Mouse (Mus musculus) hindbrain, postnatal 0 days (tissue): ENCODE measurements around the gene Emc9. TPM values are rescaled to one million over a fixed set of nuclear protein-coding genes. Genes with fewer than 3 reads are reported as not detected.

ENCODE experiments used
- ATAC-seq: fragments of 200-750 bp; cut with Nextera tagmentation; 2 replicates; pipeline ENCODE4 v1.8.0; 2017; ENCODE audit warnings: mild to moderate bottlenecking, moderate TSS enrichment, moderate library complexity
- DNase-seq: peaks from one replicate; pipeline ENCODE4 v3.0.0-alpha.2; 2015; ENCODE audit warnings: low spot score
- H3K27ac ChIP-seq: fragments of 300-500 bp; sonication (generic); 2 replicates; pipeline ENCODE4 v1.5.1; 2014; ENCODE audit warnings: mild to moderate bottlenecking
- H3K27me3 ChIP-seq: fragments of 300-500 bp; sonication (generic); 2 replicates; pipeline ENCODE4 v1.6.1; 2014; ENCODE audit warnings: low read length, mixed read lengths; ENCODE audit not compliant: insufficient read depth
- H3K36me3 ChIP-seq: fragments of 300-500 bp; sonication (generic); 2 replicates; pipeline ENCODE4 v1.6.1; 2014; ENCODE audit warnings: low read length, mixed read lengths; ENCODE audit not compliant: insufficient read depth
- H3K4me1 ChIP-seq: fragments of 300-500 bp; sonication (generic); 2 replicates; pipeline ENCODE4 v1.6.1; 2014; ENCODE audit warnings: antibody characterized with exemption, low read length, mixed read lengths; ENCODE audit not compliant: insufficient read depth
- H3K4me2 ChIP-seq: fragments of 300-500 bp; sonication (generic); 2 replicates; pipeline ENCODE4 v1.6.1; 2014; ENCODE audit warnings: low read depth, mild to moderate bottlenecking, low read length, moderate library complexity, mixed read lengths
- H3K4me3 ChIP-seq: fragments of 300-500 bp; sonication (generic); 2 replicates; pipeline ENCODE4 v1.5.1; 2014; ENCODE audit warnings: low read length
- H3K9ac ChIP-seq: fragments of 300-500 bp; sonication (generic); replicated peaks from 2 replicates; pipeline ENCODE4 v1.6.1; 2014; ENCODE audit warnings: mild to moderate bottlenecking, low read length, moderate library complexity, mixed read lengths
- H3K9me3 ChIP-seq: fragments of 300-500 bp; sonication (generic); 2 replicates; pipeline ENCODE4 v1.6.1; 2016; ENCODE audit warnings: low read length, mixed read lengths
- CTCF ChIP-seq: IDR thresholded peaks from 2 replicates; pipeline ENCODE4 v1.5.1; 2016; ENCODE audit warnings: antibody characterized with exemption, control low read depth, low read depth
- WGBS: fragments of 180-500 bp; shearing (Covaris S2); extraction: QIAGEN DNeasy Blood & Tissue Kit; methylation state at CpG from one replicate; pipeline ENCODE4 v1.1.7; 2014; 5-methylcytosine and 5-hydroxymethylcytosine counted together
- polyA plus RNA-seq: library from polyadenylated mRNA; unstranded; fragments of >200 nt; fragmentation: Nextera tagmentation; extraction: Ambion mirVana; gene quantifications from 2 replicates; pipeline ENCODE4 v1.2.1, GENCODE M21; 2015
- total RNA-seq: library from RNA; depleted of rRNA; stranded (reverse); fragments of >200 nt; gene quantifications from 2 replicates; pipeline ENCODE4 v1.2.3, GENCODE M21; 2014; rRNA removed

Gene Emc9
- total and polyA plus RNA-seq, 2 experiments from 2014 or later = 51.6 to 79.0 TPM

DNA sequence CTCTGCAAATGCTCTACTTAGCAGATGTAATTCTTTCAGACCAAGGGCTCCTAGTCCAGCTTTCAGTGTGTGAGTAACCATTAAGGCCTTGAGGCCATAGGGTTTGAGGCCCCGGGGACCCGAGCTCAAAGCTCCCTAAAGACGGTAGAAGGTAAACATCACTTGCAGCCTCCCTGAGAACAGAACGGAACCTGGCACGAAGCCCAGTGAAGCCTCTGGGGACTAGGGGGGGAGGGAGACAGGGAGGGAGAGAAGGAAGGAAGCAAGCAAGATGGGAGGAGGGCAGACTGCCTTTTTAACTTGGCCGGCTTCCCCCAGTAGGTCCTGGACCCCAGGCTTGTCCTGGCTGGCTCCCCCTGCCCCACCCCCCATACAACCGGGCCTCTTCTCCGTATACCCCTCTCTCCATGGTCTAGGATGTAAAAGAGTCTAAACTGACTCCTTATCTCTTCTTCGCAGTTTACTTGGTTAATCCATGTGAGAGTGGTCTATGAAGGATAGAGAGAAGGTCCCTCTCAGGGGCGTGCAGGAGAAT is 44.2 kb downstream of the Emc9 start:
- ATAC-seq = peak; percentile 57
- peak; percentile 83 for DNase-seq
- 6% methylated on average over 10 of the region's 10 CpGs for WGBS

DNA sequence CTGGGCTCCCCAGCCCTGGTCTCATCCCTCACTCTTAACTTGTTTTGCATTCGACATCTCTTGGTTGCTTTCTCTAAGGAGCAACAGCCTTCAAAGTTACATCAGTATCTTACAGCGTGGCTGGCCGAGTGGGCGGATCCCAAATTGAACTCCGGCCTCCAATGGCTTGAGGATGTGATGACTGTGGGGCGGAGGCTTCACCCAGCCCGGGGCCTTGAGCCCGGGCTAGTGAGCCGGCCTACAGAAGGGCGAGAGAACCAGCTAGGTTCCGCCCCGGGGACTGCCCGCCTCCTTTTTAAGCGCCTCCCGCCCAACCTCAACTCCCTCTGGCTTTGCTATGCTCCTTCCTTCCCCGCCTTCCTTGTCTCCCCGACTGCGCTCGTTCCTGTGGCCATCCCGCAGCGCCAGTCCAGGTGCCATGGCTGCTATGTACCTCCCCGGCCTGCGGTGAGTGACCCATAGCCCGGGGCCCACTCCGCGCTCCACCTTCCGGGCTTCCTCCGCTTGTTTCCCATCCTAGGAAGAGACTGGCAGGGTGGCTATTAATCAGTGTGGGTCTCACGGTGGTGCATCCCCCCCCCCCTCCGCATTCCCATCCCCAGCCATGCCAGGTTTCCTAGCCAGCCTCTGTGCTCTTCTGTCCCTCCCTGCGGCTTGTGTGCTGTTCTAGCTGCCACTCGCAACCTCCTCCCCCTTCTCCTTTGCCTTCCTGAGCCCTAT is 44.9 kb downstream of the Emc9 start, which contains the start of gene Pck2:
Gene Pck2, plus strand, starts transcription at position 200 of the 720 bp plus-strand sequence.
- ATAC-seq (peak; percentile 90), DNase-seq (peak; percentile 86)
- WGBS = under 1% methylated on average over 32 of the region's 32 CpGs
- H3K4me1 ChIP-seq = peaks cover 8% of the 10 kb centered on the region
- H3K36me3 ChIP-seq = peaks cover 8% of the 10 kb centered on the region
- TF ChIP-seq CTCF = no peak
- peak within 1 kb of the TSS; percentile 82 for H3K9ac ChIP-seq
- no peaks in the 10 kb centered on the region for H3K27me3 ChIP-seq
- no peaks in the 10 kb centered on the region for H3K9me3 ChIP-seq
- H3K4me3 ChIP-seq = peak within 1 kb of the TSS; percentile 65
- H3K4me2 ChIP-seq = peak within 1 kb of the TSS; percentile 94
- peak within 1 kb of the TSS; percentile 94 for H3K27ac ChIP-seq

More for the DNA sequence above, 44.2 kb downstream of the Emc9 start:
- Histone ChIP-seq H3K9me3 (no peaks in the 10 kb centered on the region), H3K36me3 (peaks cover 10% of the 10 kb centered on the region), H3K9ac (peak overlapping the region; percentile 82), H3K27me3 (no peaks in the 10 kb centered on the region), H3K4me3 (peak overlapping the region; percentile 65), H3K4me1 (peaks cover 8% of the 10 kb centered on the region), H3K27ac (peak overlapping the region; percentile 94), H3K4me2 (peak overlapping the region; percentile 94)
- no peak for TF ChIP-seq CTCF

DNA sequence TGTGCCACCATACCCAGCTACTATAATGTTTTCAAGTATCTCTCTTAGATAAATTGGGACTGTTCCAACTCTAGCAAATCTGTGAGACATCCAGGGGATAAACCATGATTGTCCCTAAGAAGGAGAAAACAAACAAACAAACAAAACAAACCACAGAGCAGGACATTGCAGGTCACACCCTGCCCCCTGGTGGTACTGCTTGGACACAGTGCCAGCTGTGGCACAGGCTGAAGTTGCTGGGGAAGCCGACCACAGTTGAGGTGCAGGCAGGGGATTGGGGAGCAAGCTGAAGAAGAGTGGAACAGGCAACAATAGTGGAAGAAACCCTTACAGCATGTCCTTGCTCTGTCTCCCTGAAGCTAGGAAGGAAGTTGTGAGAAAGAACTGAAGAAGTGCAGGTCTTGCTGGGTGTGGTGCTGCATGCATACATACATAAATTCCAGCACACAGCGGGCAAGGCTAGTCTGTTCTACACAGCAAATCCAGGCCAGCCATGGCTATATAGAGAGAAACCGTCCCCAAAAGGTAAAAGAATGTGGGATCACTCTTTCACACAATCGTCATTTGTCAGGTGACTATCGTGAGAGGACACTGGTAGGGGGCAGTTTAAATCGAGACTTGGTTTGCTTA is 48.9 kb downstream of the Emc9 start:
- peaks cover 3% of the 10 kb centered on the region for H3K4me1 ChIP-seq
- H3K4me3 ChIP-seq = no peak overlapping the region
- no peaks in the 10 kb centered on the region for H3K27me3 ChIP-seq
- H3K36me3 ChIP-seq = no peaks in the 10 kb centered on the region
- TF ChIP-seq CTCF = peak; percentile 83
- H3K27ac ChIP-seq = no peak overlapping the region
- 60% methylated on average over 6 of the region's 6 CpGs for WGBS
- no peak overlapping the region for H3K9ac ChIP-seq
- DNase-seq = peak; percentile 68
- ATAC-seq = no peak
- no peaks in the 10 kb centered on the region for H3K9me3 ChIP-seq
- H3K4me2 ChIP-seq = no peak overlapping the region

Other genes starting within 250 kb of the Emc9 start
Only the 30 nearest of the 31 such genes appear.
- 15.8 and 18.4 TPM in 2 replicates for gene Dhrs4, start 106.5 kb downstream of the Emc9 start, total RNA-seq
- 28.1 and 29.6 TPM in 2 replicates for gene Dhrs4, start 106.5 kb downstream of the Emc9 start, polyA plus RNA-seq
- 90.5 and 120 TPM in 2 replicates for gene Carmil3, start 94.7 kb downstream of the Emc9 start, total RNA-seq
- 23.8 and 25.2 TPM in 2 replicates for gene Carmil3, start 94.7 kb downstream of the Emc9 start, polyA plus RNA-seq
- 8.3 and 19.7 TPM in 2 replicates for gene Cpne6, start 74.9 kb downstream of the Emc9 start, total RNA-seq
- 25.3 and 28.0 TPM in 2 replicates for gene Cpne6, start 74.9 kb downstream of the Emc9 start, polyA plus RNA-seq
- gene Nrl, start 60.3 kb downstream of the Emc9 start, total RNA-seq = 4.4 and 7.1 TPM in 2 replicates
- 0.23 and 0.33 TPM in 2 replicates for gene Nrl, start 60.3 kb downstream of the Emc9 start, polyA plus RNA-seq
- 30.5 and 32.0 TPM in 2 replicates for gene Pck2, start 45.0 kb downstream of the Emc9 start, total RNA-seq
- 19.9 and 22.5 TPM in 2 replicates for gene Pck2, start 45.0 kb downstream of the Emc9 start, polyA plus RNA-seq
- gene Dcaf11, start 25.3 kb downstream of the Emc9 start, total RNA-seq = 97.9 and 118 TPM in 2 replicates
- 94.1 and 102 TPM in 2 replicates for gene Dcaf11, start 25.3 kb downstream of the Emc9 start, polyA plus RNA-seq
- not detected in 2 replicates for gene A730061H03Rik, start 24.9 kb downstream of the Emc9 start, total RNA-seq
- gene A730061H03Rik, start 24.9 kb downstream of the Emc9 start, polyA plus RNA-seq = 0.55 TPM in 1 of 2 replicates, not detected in the other
- 2.9 TPM in 1 of 2 replicates, not detected in the other for gene Fitm1, start 9.7 kb downstream of the Emc9 start, total RNA-seq
- gene Fitm1, start 9.7 kb downstream of the Emc9 start, polyA plus RNA-seq = 0.25 TPM in 1 of 2 replicates, not detected in the other
- gene Psme1, start 7.2 kb downstream of the Emc9 start, total RNA-seq = 86.5 and 128 TPM in 2 replicates
- gene Psme1, start 7.2 kb downstream of the Emc9 start, polyA plus RNA-seq = 226 and 244 TPM in 2 replicates
- gene Psme2, start 5.8 kb upstream of the Emc9 start, total RNA-seq = 51.9 and 57.6 TPM in 2 replicates
- gene Psme2, start 5.8 kb upstream of the Emc9 start, polyA plus RNA-seq = 163 and 208 TPM in 2 replicates
- 23.6 and 25.5 TPM in 2 replicates for gene Rnf31, start 6.4 kb upstream of the Emc9 start, total RNA-seq
- 21.0 and 21.2 TPM in 2 replicates for gene Rnf31, start 6.4 kb upstream of the Emc9 start, polyA plus RNA-seq
- gene Irf9, start 18.3 kb upstream of the Emc9 start, total RNA-seq = 14.8 and 18.4 TPM in 2 replicates
- gene Irf9, start 18.3 kb upstream of the Emc9 start, polyA plus RNA-seq = 7.3 and 10.1 TPM in 2 replicates
- gene Rec8, start 32.7 kb upstream of the Emc9 start, total RNA-seq = 11.6 and 12.8 TPM in 2 replicates
- gene Rec8, start 32.7 kb upstream of the Emc9 start, polyA plus RNA-seq = 12.2 and 14.1 TPM in 2 replicates
- 120 and 132 TPM in 2 replicates for gene Ipo4, start 50.7 kb upstream of the Emc9 start, total RNA-seq
- 92.5 and 106 TPM in 2 replicates for gene Ipo4, start 50.7 kb upstream of the Emc9 start, polyA plus RNA-seq
- 2.8 and 7.9 TPM in 2 replicates for gene Gm49378, start 52.6 kb upstream of the Emc9 start, total RNA-seq
- 1.0 and 1.4 TPM in 2 replicates for gene Gm49378, start 52.6 kb upstream of the Emc9 start, polyA plus RNA-seq
- 55.3 and 59.3 TPM in 2 replicates for gene Tm9sf1, start 58.5 kb upstream of the Emc9 start, total RNA-seq
- gene Tm9sf1, start 58.5 kb upstream of the Emc9 start, polyA plus RNA-seq = 59.7 and 62.8 TPM in 2 replicates
- 0.32 and 1.3 TPM in 2 replicates for gene Tssk4, start 64.9 kb upstream of the Emc9 start, total RNA-seq
- gene Tssk4, start 64.9 kb upstream of the Emc9 start, polyA plus RNA-seq = 0.24 and 0.28 TPM in 2 replicates
- 40.6 and 45.1 TPM in 2 replicates for gene Mdp1, start 75.2 kb upstream of the Emc9 start, total RNA-seq
- 70.6 and 70.8 TPM in 2 replicates for gene Mdp1, start 75.2 kb upstream of the Emc9 start, polyA plus RNA-seq
- 17.5 and 24.3 TPM in 2 replicates for gene Gmpr2, start 86.6 kb upstream of the Emc9 start, total RNA-seq
- 36.9 and 37.6 TPM in 2 replicates for gene Gmpr2, start 86.6 kb upstream of the Emc9 start, polyA plus RNA-seq
- gene Nedd8, start 86.8 kb upstream of the Emc9 start, total RNA-seq = 128 and 143 TPM in 2 replicates
- 629 TPM in 2 replicates for gene Nedd8, start 86.8 kb upstream of the Emc9 start, polyA plus RNA-seq
- 18.7 and 21.9 TPM in 2 replicates for gene Tinf2, start 96.5 kb upstream of the Emc9 start, total RNA-seq
- gene Tinf2, start 96.5 kb upstream of the Emc9 start, polyA plus RNA-seq = 23.8 and 27.3 TPM in 2 replicates
- gene Tgm1, start 128.6 kb upstream of the Emc9 start, total RNA-seq = 0.10 and 0.11 TPM in 2 replicates
- 0.06 and 0.16 TPM in 2 replicates for gene Tgm1, start 128.6 kb upstream of the Emc9 start, polyA plus RNA-seq
- gene Rabggta, start 137.0 kb upstream of the Emc9 start, total RNA-seq = 78.7 and 83.8 TPM in 2 replicates
- gene Rabggta, start 137.0 kb upstream of the Emc9 start, polyA plus RNA-seq = 50.4 and 51.9 TPM in 2 replicates
- 62.0 and 69.2 TPM in 2 replicates for gene Dhrs1, start 160.4 kb upstream of the Emc9 start, total RNA-seq
- gene Dhrs1, start 160.4 kb upstream of the Emc9 start, polyA plus RNA-seq = 86.0 and 88.3 TPM in 2 replicates
- gene Nop9, start 160.4 kb upstream of the Emc9 start, total RNA-seq = 19.9 and 28.9 TPM in 2 replicates
- gene Nop9, start 160.4 kb upstream of the Emc9 start, polyA plus RNA-seq = 23.0 and 23.5 TPM in 2 replicates
- 1.9 TPM in 1 of 2 replicates, not detected in the other for gene Cideb, start 173.2 kb upstream of the Emc9 start, total RNA-seq
- gene Cideb, start 173.2 kb upstream of the Emc9 start, polyA plus RNA-seq = 0.75 and 0.81 TPM in 2 replicates
- 0.16 and 0.32 TPM in 2 replicates for gene Ltb4r2, start 176.1 kb upstream of the Emc9 start, total RNA-seq
- gene Ltb4r2, start 176.1 kb upstream of the Emc9 start, polyA plus RNA-seq = 0.69 and 0.78 TPM in 2 replicates
- 0.43 and 0.52 TPM in 2 replicates for gene Ltb4r1, start 180.7 kb upstream of the Emc9 start, total RNA-seq
- 0.64 and 0.71 TPM in 2 replicates for gene Ltb4r1, start 180.7 kb upstream of the Emc9 start, polyA plus RNA-seq
- 5.6 and 5.8 TPM in 2 replicates for gene Adcy4, start 198.8 kb upstream of the Emc9 start, total RNA-seq
- 1.7 and 2.8 TPM in 2 replicates for gene Adcy4, start 198.8 kb upstream of the Emc9 start, polyA plus RNA-seq
- gene Ripk3, start 203.6 kb upstream of the Emc9 start, total RNA-seq = 0.42 and 1.7 TPM in 2 replicates
- gene Ripk3, start 203.6 kb upstream of the Emc9 start, polyA plus RNA-seq = 1.7 and 2.0 TPM in 2 replicates